Mouse (Mus musculus) left cerebral cortex, postnatal 4 days (tissue): ENCODE measurements around the gene Vmn1r103. TPM values are rescaled to one million over a fixed set of nuclear protein-coding genes. Genes with fewer than 3 reads are reported as not detected.
"Not testable (repeated sequence)": the region's sequence is repeated elsewhere in the genome, so short reads cannot be mapped to it uniquely, and the experiment has no call there.

ENCODE experiments used
- DNase-seq: peaks from one replicate; pipeline ENCODE4 v3.0.0-alpha.2; 2022
- intact Hi-C: fragments of 180-260 bp; cut with DNase I; formaldehyde crosslinking; loops from one replicate; pipeline ENCODE4 v1.15.1; 2025
- total RNA-seq, 2 experiments: library from RNA; stranded (reverse); gene quantifications; 2 replicates each; pipeline ENCODE4 v1.2.3; 2021

Gene Vmn1r103
- not detected for total RNA-seq

- DNase-seq, intact Hi-C loops: not testable (repeated sequence)
Observed at GRCm38 (mm10) chr7:20510434-20510833, at the start of gene Vmn1r103. TSS of gene Vmn1r103 (minus strand) at chr7:20510534.

DNA sequence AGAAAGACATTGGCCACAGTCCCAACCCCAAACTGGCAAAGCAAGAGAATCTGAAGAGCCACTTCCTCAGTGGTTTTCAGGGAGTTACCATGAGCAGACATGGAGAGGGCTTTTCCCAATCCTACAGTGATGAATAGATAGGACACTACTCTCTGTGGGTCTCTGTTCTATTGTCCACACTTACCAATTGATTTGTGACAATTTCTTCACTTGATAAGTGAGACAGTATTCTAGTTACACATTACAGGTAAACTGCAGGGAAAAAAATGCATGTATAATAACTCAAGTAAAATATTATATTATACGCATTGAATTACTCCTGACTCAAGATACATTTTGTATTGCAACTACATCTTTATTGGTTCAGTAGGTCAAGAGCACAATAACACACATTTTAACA, 35.3 kb upstream of the Vmn1r103 start, which contains the start of gene Gm5726:
Gene Gm5726, minus strand, starts transcription at position 101 of the 400 bp plus-strand sequence.
- DNase-seq, intact Hi-C loops: not testable (repeated sequence)

DNA sequence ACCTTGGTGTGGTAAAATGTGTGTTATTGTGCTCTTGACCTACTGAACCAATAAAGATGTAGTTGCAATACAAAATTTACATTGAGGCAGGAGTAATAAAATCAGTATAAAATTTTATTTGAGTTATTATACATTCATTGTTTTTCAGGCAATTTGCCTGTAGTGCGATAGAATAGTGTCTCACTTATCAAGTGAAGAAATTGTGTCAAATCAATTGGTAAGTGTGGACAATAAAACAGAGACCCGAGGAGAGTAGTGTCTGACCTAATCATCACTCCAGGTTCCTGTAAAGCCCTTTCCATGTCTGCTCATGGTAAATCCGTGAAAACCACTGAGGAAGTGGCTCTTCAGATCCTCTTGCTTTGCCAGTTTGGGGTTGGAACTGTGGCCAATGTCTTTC, 23.2 kb upstream of the Vmn1r103 start, which contains the start of gene Vmn1r104:
Gene Vmn1r104, plus strand, starts transcription at position 301 of the 400 bp plus-strand sequence.
- DNase-seq, intact Hi-C loops: not testable (repeated sequence)

- DNase-seq, intact Hi-C loops: not testable (repeated sequence)
Observed at GRCm38 (mm10) chr7:20474825-20475224, 35.5 kb downstream of the Vmn1r103 start, which contains the start of gene Gm10670. TSS of gene Gm10670 (minus strand) at chr7:20474925.

Other genes starting within 250 kb of the Vmn1r103 start
- gene Gm5890, start 247.7 kb downstream of the Vmn1r103 start, total RNA-seq = not detected
- gene Gm4133, start 176.5 kb downstream of the Vmn1r103 start, total RNA-seq = not detected
- gene Gm5728, start 135.1 kb downstream of the Vmn1r103 start, total RNA-seq = not detected
- not detected for gene Vmn1r100, start 92.6 kb downstream of the Vmn1r103 start, total RNA-seq
- gene Vmn1r101, start 67.9 kb downstream of the Vmn1r103 start, total RNA-seq = not detected
- gene Gm10670, start 35.6 kb downstream of the Vmn1r103 start, total RNA-seq = not detected
- gene Vmn1r104, start 23.3 kb upstream of the Vmn1r103 start, total RNA-seq = not detected
- gene Gm5726, start 35.2 kb upstream of the Vmn1r103 start, total RNA-seq = not detected
- gene Gm4141, start 65.7 kb upstream of the Vmn1r103 start, total RNA-seq = not detected
- not detected for gene Gm4513, start 88.5 kb upstream of the Vmn1r103 start, total RNA-seq
- gene Vmn1r107, start 158.4 kb upstream of the Vmn1r103 start, total RNA-seq = not detected
- not detected for gene Vmn1r111, start 192.7 kb upstream of the Vmn1r103 start, total RNA-seq
- gene Gm10668, start 220.1 kb upstream of the Vmn1r103 start, total RNA-seq = not detected